Mouse (Mus musculus): Measurements from ENCODE around the gene Opn5. TPM values are rescaled to one million over a fixed set of nuclear protein-coding genes. Genes with fewer than 3 reads are reported as not detected.

Opn5 gene
- not detected in 2 replicates for polyA plus RNA-seq (2014; fragmentation: Nextera tagmentation; extraction: Ambion mirVana)

DNA sequence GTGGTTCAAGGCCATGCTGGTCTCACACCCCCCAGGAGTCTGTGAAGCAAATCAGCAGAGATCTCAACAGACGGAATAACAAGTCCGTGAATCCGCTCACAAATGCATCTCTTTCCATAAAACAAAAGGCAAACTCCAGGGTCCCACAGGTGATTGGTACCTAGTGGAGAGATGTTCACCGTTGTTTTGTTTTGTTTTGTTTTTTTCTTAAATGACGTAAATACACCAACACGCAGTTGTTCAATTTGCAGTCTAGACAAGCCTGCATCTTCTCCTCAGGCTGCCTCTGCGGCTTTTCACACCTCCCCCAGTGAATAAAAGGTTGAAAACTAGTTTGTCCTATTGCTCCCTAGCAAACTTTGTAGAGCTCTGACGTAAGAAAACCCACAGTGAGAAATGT, at the start of gene Opn5:
Gene Opn5 (minus strand): TSS at position 101 of the 400 bp plus-strand sequence.
- WGBS = 84% methylated on average over 8 of the region's 8 CpGs
- DNase-seq (ENCODE audit: low spot score) (no peak), ATAC-seq (ENCODE audit: insufficient number of reproducible peaks, low FRiP score, low TSS enrichment, low read depth) (no peak)
- Histone ChIP-seq H3K9ac (ENCODE audit: low read length) (no peak within 1 kb of the TSS), H3K27ac (replicated peaks; ENCODE audit: low read depth, low read length) (no peak within 1 kb of the TSS), H3K4me1 (ENCODE audit: control insufficient read depth, insufficient read depth, low read length) (no peaks in the 10 kb centered on the region), H3K27me3 (ENCODE audit: control insufficient read depth, insufficient read depth, low read length) (no peaks in the 10 kb centered on the region), H3K36me3 (ENCODE audit: control insufficient read depth, insufficient read depth, low read length) (no peaks in the 10 kb centered on the region), H3K4me2 (ENCODE audit: low read depth, severe bottlenecking) (no peak within 1 kb of the TSS), H3K4me3 (ENCODE audit: low read depth, low read length) (no peak within 1 kb of the TSS), H3K9me3 (ENCODE audit: control insufficient read depth, low read length) (no peaks in the 10 kb centered on the region)

DNA sequence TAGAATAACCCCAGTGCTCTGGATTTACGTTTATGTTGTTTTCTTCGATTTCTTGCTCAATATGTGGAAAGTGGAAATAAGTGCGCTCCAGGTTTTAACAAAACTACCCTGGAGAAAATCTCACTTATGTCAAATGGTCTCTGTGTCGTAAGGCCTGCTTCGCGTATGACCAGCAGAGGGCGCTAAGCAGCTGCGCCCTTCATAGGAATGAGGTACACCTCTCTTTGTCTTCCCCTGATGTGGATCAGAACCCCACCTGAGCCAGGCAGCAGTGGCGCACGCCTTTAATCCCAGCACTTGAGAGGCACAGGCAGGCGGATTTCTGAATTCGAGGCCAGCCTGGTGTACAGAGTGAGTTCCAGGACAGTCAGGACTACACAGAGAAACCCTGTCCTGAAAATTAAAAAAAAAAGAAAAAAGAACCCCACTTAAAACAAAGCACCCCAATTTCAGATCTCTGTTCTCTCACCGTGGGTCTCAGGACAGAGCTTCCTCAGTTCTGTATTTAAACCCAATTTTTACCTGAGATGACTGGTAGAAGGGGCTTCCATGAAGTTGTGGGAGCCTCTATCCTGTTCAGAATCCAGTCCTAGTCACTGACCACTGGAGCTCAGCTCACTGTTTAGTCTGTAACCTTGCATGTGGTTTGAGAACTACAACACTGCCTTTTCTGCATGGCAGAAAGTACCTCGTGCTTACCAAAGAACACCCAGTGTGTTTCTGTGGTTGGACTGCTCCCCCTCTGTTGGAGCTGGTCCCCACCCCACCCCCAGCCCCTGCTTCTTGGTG, 47.6 kb upstream of the Opn5 start:
- DNase-seq (ENCODE audit: low spot score) (peak; percentile 81), ATAC-seq (ENCODE audit: insufficient number of reproducible peaks, low FRiP score, low TSS enrichment, low read depth) (peak; percentile 79)
- Histone ChIP-seq H3K27me3 (ENCODE audit: control insufficient read depth, insufficient read depth, low read length) (no peaks in the 10 kb centered on the region), H3K4me1 (ENCODE audit: control insufficient read depth, insufficient read depth, low read length) (no peaks in the 10 kb centered on the region), H3K27ac (replicated peaks; ENCODE audit: low read depth, low read length) (no peak overlapping the region), H3K36me3 (ENCODE audit: control insufficient read depth, insufficient read depth, low read length) (no peaks in the 10 kb centered on the region), H3K4me3 (ENCODE audit: low read depth, low read length) (no peak overlapping the region), H3K4me2 (ENCODE audit: low read depth, severe bottlenecking) (no peak overlapping the region), H3K9ac (ENCODE audit: low read length) (no peak overlapping the region), H3K9me3 (ENCODE audit: control insufficient read depth, low read length) (no peaks in the 10 kb centered on the region)
- 29% methylated on average over 14 of the region's 14 CpGs for WGBS

DNA sequence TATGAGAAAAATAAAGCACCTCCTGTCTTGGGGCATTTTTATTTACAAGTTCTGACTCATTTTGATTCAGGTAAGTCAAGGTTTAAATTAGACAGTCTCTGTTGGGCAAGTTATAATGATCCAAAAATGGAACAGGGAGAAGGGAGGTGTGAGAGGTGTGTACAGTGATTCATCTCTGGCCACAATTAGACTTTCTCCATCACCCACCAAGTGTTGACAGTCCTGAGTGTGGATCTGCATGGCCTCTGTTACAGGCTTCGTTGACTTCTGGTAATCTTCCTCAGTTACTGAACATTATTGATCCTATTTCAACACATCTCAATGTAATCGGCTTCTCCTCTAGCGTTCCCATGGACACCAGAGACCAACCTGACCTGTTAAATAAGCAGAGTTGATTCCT, 32.2 kb upstream of the Opn5 start:
- Histone ChIP-seq H3K36me3 (ENCODE audit: control insufficient read depth, insufficient read depth, low read length) (no peaks in the 10 kb centered on the region), H3K27me3 (ENCODE audit: control insufficient read depth, insufficient read depth, low read length) (no peaks in the 10 kb centered on the region), H3K9me3 (ENCODE audit: control insufficient read depth, low read length) (no peaks in the 10 kb centered on the region; the same call in 1 of the 2 replicates), H3K27ac (replicated peaks; ENCODE audit: low read depth, low read length) (no peak overlapping the region), H3K4me1 (ENCODE audit: control insufficient read depth, insufficient read depth, low read length) (no peaks in the 10 kb centered on the region), H3K4me3 (ENCODE audit: low read depth, low read length) (no peak overlapping the region), H3K4me2 (ENCODE audit: low read depth, severe bottlenecking) (no peak overlapping the region), H3K9ac (ENCODE audit: low read length) (no peak overlapping the region)
- no peak for DNase-seq (ENCODE audit: low spot score)
- ATAC-seq (ENCODE audit: insufficient number of reproducible peaks, low FRiP score, low TSS enrichment, low read depth) = no peak
- 89% methylated on average over 3 of the region's 3 CpGs for WGBS

DNA sequence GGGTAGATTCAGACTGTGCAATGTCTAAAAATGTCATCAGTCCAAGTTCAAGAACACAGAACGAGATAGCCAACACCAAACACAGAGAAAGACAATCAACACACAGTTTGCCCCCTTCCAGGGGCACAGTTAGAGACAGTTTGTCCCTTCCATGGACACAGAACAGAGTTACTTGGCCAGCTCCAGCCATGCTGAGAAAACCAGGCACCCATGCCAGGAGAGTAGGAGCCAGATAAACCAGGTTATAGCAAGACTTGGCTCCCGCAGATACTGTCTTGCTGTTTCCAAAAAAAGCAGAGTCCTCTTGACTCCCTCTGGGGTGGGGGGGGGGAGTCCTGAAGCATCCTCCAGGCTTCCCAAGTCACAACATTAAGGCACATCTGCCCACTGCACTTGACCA, 19.0 kb upstream of the Opn5 start:
- H3K9me3 ChIP-seq (ENCODE audit: control insufficient read depth, low read length) = no peaks in the 10 kb centered on the region
- H3K4me1 ChIP-seq (ENCODE audit: control insufficient read depth, insufficient read depth, low read length) = no peaks in the 10 kb centered on the region
- H3K4me2 ChIP-seq (ENCODE audit: low read depth, severe bottlenecking) = no peak overlapping the region
- 91% methylated on average over 2 of the region's 2 CpGs for WGBS
- no peak overlapping the region for H3K4me3 ChIP-seq (ENCODE audit: low read depth, low read length)
- ATAC-seq (ENCODE audit: insufficient number of reproducible peaks, low FRiP score, low TSS enrichment, low read depth) (no peak), DNase-seq (ENCODE audit: low spot score) (no peak)
- H3K27ac ChIP-seq (replicated peaks; ENCODE audit: low read depth, low read length) = no peak overlapping the region
- no peaks in the 10 kb centered on the region for H3K36me3 ChIP-seq (ENCODE audit: control insufficient read depth, insufficient read depth, low read length)
- H3K9ac ChIP-seq (ENCODE audit: low read length) = no peak overlapping the region
- no peaks in the 10 kb centered on the region for H3K27me3 ChIP-seq (ENCODE audit: control insufficient read depth, insufficient read depth, low read length)

DNA sequence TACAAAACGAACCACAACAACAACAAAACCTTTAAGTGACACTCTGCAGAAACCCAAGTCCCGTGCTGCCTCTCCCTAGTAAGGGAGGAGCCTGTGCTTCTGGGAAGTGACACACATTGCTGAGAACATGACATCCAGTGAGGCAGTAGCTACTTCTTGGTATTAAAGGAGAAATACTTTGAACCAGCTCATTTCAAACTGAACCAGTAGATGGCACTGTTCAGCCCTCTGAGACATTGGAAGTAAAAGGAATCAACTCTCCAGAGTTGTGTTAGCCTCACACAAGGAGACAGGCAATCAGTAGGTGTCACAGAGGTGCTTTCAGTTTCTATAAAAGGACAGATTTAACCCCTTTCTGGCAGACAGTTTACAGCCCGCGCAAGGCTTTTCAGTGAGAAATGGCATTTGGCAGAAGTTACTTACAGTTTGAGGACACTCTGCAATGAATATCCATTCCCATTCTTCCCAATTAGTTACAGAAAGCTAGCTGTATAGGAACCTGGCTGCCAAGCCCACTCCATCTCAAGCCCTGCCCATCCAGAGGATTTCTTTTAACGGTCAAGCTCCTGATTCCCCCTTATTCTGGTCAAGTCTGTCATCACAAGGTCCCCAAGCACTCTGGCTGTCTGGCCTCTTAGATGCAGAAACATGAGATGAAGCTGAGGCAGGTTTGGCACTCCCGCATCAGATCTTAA, 2.0 kb upstream of the Opn5 start:
- ATAC-seq (ENCODE audit: insufficient number of reproducible peaks, low FRiP score, low TSS enrichment, low read depth) (no peak), DNase-seq (ENCODE audit: low spot score) (peak; percentile 40)
- Histone ChIP-seq H3K36me3 (ENCODE audit: control insufficient read depth, insufficient read depth, low read length) (no peaks in the 10 kb centered on the region), H3K9ac (ENCODE audit: low read length) (no peak overlapping the region), H3K9me3 (ENCODE audit: control insufficient read depth, low read length) (no peaks in the 10 kb centered on the region), H3K4me3 (ENCODE audit: low read depth, low read length) (no peak overlapping the region), H3K4me1 (ENCODE audit: control insufficient read depth, insufficient read depth, low read length) (no peaks in the 10 kb centered on the region), H3K27ac (replicated peaks; ENCODE audit: low read depth, low read length) (no peak overlapping the region), H3K4me2 (ENCODE audit: low read depth, severe bottlenecking) (no peak overlapping the region), H3K27me3 (ENCODE audit: control insufficient read depth, insufficient read depth, low read length) (no peaks in the 10 kb centered on the region)
- WGBS = 37% methylated on average over 6 of the region's 6 CpGs

DNA sequence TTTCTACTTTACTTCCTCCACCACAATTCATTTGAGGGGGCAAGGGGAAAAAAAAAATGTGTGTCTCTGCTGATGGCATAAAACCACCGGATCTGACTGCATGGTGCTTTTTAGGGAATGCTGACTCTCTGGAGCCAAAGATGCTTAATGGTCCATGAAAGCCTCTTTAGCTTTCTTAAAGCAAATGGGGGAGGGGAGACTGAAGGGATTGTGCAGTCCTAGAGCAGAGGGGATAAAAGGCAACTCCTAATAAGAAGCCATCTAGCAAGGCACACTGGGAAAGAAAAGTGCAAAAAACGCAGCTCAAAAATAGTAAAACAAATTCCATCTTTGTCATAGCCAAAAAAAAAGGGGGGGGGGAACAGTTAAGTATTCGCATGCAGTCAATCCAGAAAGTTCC, 2.9 kb downstream of the Opn5 start:
- no peak for DNase-seq (ENCODE audit: low spot score)
- no peak for ATAC-seq (ENCODE audit: insufficient number of reproducible peaks, low FRiP score, low TSS enrichment, low read depth)
- no peak overlapping the region for H3K27ac ChIP-seq (replicated peaks; ENCODE audit: low read depth, low read length)

DNA sequence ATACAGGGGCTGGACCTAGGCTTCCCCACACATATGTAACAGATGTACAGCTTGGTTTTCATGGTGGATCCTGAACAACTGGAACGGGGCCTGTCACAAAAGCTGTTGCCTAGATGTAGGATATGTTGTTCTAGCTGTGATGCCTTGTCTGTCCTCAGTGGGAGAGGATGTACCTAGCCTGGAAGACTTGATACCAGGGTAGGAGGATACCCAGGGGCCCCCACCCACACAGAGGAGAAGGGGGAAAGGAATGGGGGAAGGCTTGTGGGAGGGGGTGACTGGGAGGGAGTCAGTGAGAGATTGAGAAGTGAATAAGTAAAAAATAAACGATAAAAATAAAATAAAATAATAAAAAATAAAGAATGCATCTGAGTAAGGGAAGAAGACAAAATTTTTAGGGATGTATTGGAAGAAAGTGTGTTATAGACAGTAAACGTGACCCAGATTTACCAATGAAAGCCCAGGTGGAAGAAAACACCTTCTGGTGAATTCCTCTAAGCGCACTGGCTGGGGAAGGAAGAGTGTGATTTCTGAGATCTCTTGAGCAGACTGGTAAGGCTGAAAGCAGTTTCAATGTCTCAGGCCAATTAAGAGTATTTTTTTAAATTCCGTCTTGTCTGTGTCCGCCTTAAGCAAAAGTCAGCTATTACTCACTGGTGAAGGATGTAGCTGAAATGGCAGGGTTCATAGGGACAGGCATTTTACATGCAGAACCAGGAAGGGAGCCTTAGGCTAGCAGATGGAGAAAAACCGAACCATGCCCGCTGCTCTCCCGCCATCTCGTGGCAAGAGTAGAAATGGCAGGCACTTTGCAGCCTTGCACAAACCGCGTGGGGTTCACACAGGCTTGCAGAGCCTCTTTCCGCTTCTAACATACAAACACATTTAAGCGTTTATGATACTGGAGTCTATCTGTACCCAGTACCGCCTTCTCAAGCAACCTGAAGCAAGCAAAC, 8.1 kb downstream of the Opn5 start:
- Histone ChIP-seq H3K27ac (replicated peaks; ENCODE audit: low read depth, low read length) (no peak overlapping the region), H3K27me3 (ENCODE audit: control insufficient read depth, insufficient read depth, low read length) (no peaks in the 10 kb centered on the region), H3K4me2 (ENCODE audit: low read depth, severe bottlenecking) (no peak overlapping the region), H3K9ac (ENCODE audit: low read length) (no peak overlapping the region), H3K4me1 (ENCODE audit: control insufficient read depth, insufficient read depth, low read length) (no peaks in the 10 kb centered on the region), H3K36me3 (ENCODE audit: control insufficient read depth, insufficient read depth, low read length) (no peaks in the 10 kb centered on the region), H3K4me3 (ENCODE audit: low read depth, low read length) (no peak overlapping the region), H3K9me3 (ENCODE audit: control insufficient read depth, low read length) (no peaks in the 10 kb centered on the region)
- peak; percentile 92 for DNase-seq (ENCODE audit: low spot score)
- ATAC-seq (ENCODE audit: insufficient number of reproducible peaks, low FRiP score, low TSS enrichment, low read depth) = peak; percentile 85; the same call in 1 of the 2 replicates
- 28% methylated on average over 15 of the region's 15 CpGs for WGBS

More for the DNA sequence above, 2.9 kb downstream of the Opn5 start:
- Histone ChIP-seq H3K4me3 (ENCODE audit: low read depth, low read length) (no peak overlapping the region), H3K36me3 (ENCODE audit: control insufficient read depth, insufficient read depth, low read length) (no peaks in the 10 kb centered on the region), H3K9me3 (ENCODE audit: control insufficient read depth, low read length) (no peaks in the 10 kb centered on the region), H3K9ac (ENCODE audit: low read length) (no peak overlapping the region), H3K4me2 (ENCODE audit: low read depth, severe bottlenecking) (no peak overlapping the region), H3K4me1 (ENCODE audit: control insufficient read depth, insufficient read depth, low read length) (no peaks in the 10 kb centered on the region), H3K27me3 (ENCODE audit: control insufficient read depth, insufficient read depth, low read length) (no peaks in the 10 kb centered on the region)
- WGBS = 65% methylated on average over 3 of the region's 3 CpGs

DNA sequence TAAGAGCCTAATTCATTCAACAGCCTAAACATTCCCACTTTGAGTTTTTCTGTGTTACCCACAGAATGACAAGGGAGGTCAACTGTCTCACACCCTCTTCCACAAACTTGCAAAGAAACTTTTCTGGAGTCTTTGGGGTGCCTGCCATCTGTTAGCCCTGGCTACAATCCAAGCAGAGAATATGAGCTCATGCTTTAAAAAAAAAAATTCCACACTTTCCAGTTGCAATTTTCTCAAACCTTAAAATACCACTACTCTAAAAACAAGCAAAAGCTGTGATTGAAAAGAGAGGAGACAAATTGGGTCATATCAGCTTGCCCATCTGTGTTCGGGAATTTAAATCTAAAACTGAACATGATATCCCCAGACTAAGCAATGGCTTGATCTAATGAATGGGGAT, 24.7 kb downstream of the Opn5 start:
- ATAC-seq (ENCODE audit: insufficient number of reproducible peaks, low FRiP score, low TSS enrichment, low read depth) (no peak), DNase-seq (ENCODE audit: low spot score) (no peak)
- H3K9me3 ChIP-seq (ENCODE audit: control insufficient read depth, low read length) = no peaks in the 10 kb centered on the region
- H3K36me3 ChIP-seq (ENCODE audit: control insufficient read depth, insufficient read depth, low read length) = no peaks in the 10 kb centered on the region
- H3K27ac ChIP-seq (replicated peaks; ENCODE audit: low read depth, low read length) = no peak overlapping the region
- no peak overlapping the region for H3K4me2 ChIP-seq (ENCODE audit: low read depth, severe bottlenecking)
- H3K4me1 ChIP-seq (ENCODE audit: control insufficient read depth, insufficient read depth, low read length) = no peaks in the 10 kb centered on the region
- no peak overlapping the region for H3K9ac ChIP-seq (ENCODE audit: low read length)
- 91% methylated on average over 1 of the region's 1 CpGs for WGBS
- H3K4me3 ChIP-seq (ENCODE audit: low read depth, low read length) = no peak overlapping the region
- H3K27me3 ChIP-seq (ENCODE audit: control insufficient read depth, insufficient read depth, low read length) = no peaks in the 10 kb centered on the region

Measured in limb, embryonic 11.5 days (tissue).